Mouse (Mus musculus): ENCODE measurements at regions not wholly inside any gene's neighbourhood (a gene's known extent, or its start where the extent isn't known, plus 50 kb on each side); places are given as distances from the start of the nearest gene placed in this dataset.

DNA sequence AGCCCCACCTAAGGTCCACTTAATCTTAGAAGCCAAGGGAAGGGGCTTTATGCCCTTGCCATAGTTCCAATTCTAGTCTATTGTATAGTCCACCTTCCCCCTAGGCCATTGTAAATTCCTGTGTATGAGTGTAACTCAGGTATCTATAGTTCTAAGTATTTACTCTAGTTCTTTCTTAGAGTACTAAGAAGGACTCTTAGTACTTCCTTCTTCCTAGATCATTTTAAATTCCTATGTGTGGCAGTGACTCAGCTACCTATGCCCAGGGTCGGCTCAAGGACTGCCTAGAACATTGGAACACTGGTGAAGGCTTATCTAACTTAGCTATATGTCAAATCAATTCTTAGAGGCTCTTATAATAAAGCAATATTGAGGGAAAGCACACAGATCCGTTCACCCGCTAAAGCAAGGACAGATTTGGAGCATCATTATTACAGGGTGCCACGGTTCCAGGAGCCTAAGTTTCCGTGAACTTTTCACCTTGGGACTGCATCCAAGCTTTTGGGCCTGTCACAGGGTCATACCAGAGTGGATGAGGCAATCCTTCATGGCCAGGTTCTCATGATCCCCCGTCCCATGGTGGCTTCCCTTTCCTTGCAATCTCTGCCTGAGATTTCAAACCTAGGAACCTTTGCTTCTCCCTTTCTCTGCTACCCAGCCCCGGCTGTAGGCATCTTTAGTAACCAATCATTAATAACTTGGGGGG is 169.5 kb downstream of the 1190002N15Rik start:
- H3K4me1 ChIP-seq (ENCODE audit: control insufficient read depth, insufficient read depth, low read length), result no peaks in the 10 kb centered on the region
- no peaks in the 10 kb centered on the region for H3K36me3 ChIP-seq (ENCODE audit: control insufficient read depth, insufficient read depth, low read length)
- no peaks in the 10 kb centered on the region for H3K27me3 ChIP-seq (ENCODE audit: control insufficient read depth, insufficient read depth, low read length)
- H3K4me3 ChIP-seq (ENCODE audit: low read depth, low read length), result no peak overlapping the region
- no peak overlapping the region for H3K27ac ChIP-seq (ENCODE audit: low read depth, low read length)
- WGBS (ENCODE audit: insufficient replicate concordance), result 75% methylated on average over 7 of the region's 7 CpGs
- no peaks in the 10 kb centered on the region for H3K9me3 ChIP-seq (replicated peaks; ENCODE audit: control insufficient read depth, low read length)
- no peak for ATAC-seq (replicated peaks; ENCODE audit: insufficient number of reproducible peaks, low FRiP score, low TSS enrichment)
- H3K4me2 ChIP-seq, result no peak overlapping the region
- H3K9ac ChIP-seq (ENCODE audit: low read depth, low read length), result no peak overlapping the region

DNA sequence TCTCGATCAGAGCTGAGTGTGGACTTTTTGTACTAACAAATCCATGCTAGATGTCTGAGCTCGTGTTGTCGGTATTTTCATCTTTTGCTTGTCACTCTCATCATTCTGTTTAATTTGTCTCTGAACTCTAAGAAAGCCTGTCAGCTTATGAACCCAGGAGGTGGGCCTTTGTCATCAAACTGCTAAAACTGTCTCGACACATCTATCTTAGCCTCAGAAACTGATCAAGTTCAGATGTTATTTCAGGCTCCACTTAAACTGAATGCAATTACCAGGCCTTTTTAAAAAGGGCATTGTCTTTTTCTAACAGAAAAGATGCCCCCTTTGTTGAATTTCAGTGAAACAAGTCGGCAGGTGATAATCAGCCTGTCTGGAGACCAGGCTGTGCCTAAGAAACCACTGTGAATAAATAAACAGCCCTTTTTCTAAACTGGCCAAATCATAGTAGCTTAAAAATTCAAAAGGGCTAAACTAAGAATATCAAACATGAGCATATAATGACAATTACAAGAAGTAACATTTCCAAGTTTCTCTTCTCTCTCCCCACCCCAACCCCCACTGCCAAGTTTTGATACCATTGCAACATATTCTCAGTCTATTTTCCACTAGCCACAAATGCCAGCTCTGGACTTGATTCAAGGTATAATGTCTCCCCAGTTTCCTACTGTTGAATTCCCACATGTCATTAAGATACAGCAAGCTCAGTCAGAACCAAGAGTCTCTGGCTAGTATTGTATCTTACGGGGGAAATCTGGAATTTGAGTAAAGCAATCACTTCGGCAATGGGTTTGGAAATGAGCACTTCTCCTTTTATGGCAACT is 175.8 kb downstream of the 1190002N15Rik start:
- Histone ChIP-seq H3K9ac (ENCODE audit: low read depth, low read length) (no peak overlapping the region), H3K36me3 (ENCODE audit: control insufficient read depth, insufficient read depth, low read length) (no peaks in the 10 kb centered on the region), H3K4me2 (no peak overlapping the region), H3K27me3 (ENCODE audit: control insufficient read depth, insufficient read depth, low read length) (no peaks in the 10 kb centered on the region), H3K9me3 (replicated peaks; ENCODE audit: control insufficient read depth, low read length) (no peaks in the 10 kb centered on the region), H3K4me3 (ENCODE audit: low read depth, low read length) (no peak overlapping the region), H3K27ac (ENCODE audit: low read depth, low read length) (no peak overlapping the region), H3K4me1 (ENCODE audit: control insufficient read depth, insufficient read depth, low read length) (no peaks in the 10 kb centered on the region)
- no peak for ATAC-seq (replicated peaks; ENCODE audit: insufficient number of reproducible peaks, low FRiP score, low TSS enrichment)
- WGBS (ENCODE audit: insufficient replicate concordance), result 69% methylated on average over 7 of the region's 7 CpGs

DNA sequence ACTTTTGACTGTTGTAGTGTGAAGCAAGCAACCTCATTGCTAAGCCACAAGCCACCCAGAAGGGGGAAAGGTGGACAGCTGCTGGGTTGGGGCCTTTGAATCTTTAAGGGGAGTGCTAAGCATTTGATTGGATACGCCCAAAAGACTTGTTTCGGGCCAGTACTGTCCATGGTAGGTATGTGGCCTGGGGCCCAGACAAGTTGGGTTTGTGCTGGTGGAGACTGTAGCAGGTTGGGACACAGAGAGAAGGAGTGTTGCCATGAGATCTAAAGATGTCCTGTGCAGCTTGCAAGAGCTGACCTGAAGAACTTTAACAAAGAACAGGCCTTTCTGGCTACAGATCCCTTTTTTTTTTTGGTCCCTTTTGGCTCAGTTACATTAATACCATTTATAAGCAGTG is 176.9 kb downstream of the 1190002N15Rik start:
- 86% methylated on average over 2 of the region's 2 CpGs for WGBS (ENCODE audit: insufficient replicate concordance)

DNA sequence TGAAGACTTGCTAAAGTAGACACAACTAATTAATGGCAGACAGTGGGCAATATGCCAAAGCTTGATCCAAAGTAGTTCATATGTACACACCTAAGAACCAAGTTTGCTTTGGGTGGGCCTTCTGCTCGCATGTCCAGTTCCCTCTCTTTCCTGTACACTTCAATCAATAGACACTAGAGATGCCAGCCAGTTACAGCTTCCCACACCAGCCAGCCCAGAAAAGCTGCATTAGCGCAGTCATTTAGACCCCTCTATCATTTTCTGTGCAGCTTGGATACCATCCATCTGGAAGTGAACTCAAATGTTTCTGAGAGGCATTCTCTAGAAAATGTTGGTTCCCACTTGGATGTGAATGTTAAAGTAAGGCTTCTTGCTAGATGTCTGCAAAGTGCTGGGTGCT is 179.7 kb downstream of the 1190002N15Rik start:
- Histone ChIP-seq H3K27ac (ENCODE audit: low read depth, low read length) (no peak overlapping the region), H3K4me1 (ENCODE audit: control insufficient read depth, insufficient read depth, low read length) (no peaks in the 10 kb centered on the region), H3K4me2 (no peak overlapping the region), H3K9ac (ENCODE audit: low read depth, low read length) (no peak overlapping the region), H3K4me3 (ENCODE audit: low read depth, low read length) (no peak overlapping the region), H3K27me3 (ENCODE audit: control insufficient read depth, insufficient read depth, low read length) (no peaks in the 10 kb centered on the region), H3K9me3 (replicated peaks; ENCODE audit: control insufficient read depth, low read length) (no peaks in the 10 kb centered on the region), H3K36me3 (ENCODE audit: control insufficient read depth, insufficient read depth, low read length) (no peaks in the 10 kb centered on the region)
- 79% methylated on average over 2 of the region's 2 CpGs for WGBS (ENCODE audit: insufficient replicate concordance)
- ATAC-seq (replicated peaks; ENCODE audit: insufficient number of reproducible peaks, low FRiP score, low TSS enrichment), result no peak

More for the DNA sequence above, 176.9 kb downstream of the 1190002N15Rik start:
- Histone ChIP-seq H3K27me3 (ENCODE audit: control insufficient read depth, insufficient read depth, low read length) (no peaks in the 10 kb centered on the region), H3K27ac (ENCODE audit: low read depth, low read length) (no peak overlapping the region), H3K9ac (ENCODE audit: low read depth, low read length) (no peak overlapping the region), H3K9me3 (replicated peaks; ENCODE audit: control insufficient read depth, low read length) (no peaks in the 10 kb centered on the region), H3K4me2 (no peak overlapping the region), H3K4me3 (ENCODE audit: low read depth, low read length) (no peak overlapping the region), H3K4me1 (ENCODE audit: control insufficient read depth, insufficient read depth, low read length) (no peaks in the 10 kb centered on the region), H3K36me3 (ENCODE audit: control insufficient read depth, insufficient read depth, low read length) (no peaks in the 10 kb centered on the region)
- ATAC-seq (replicated peaks; ENCODE audit: insufficient number of reproducible peaks, low FRiP score, low TSS enrichment), result no peak

DNA sequence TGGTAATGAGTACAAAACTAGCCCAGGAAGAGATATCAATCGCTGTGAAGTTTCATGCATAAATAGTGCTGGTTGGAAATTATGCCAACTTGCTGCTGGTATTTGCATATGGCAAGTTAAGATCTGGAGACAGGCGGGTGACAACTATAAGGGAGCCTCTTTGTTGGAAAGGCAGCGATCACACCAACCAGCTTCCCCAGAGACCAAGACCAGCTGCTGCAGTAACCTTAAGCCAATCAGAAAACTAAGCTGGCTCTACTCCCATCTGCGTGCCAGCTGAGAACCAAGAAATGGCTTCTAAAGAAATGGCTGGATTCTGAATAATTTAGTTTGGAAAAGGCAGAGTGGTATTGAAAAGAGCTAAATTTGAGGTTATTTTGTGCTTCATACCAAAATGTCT is 195.9 kb downstream of the 1190002N15Rik start:
- no peaks in the 10 kb centered on the region for H3K4me1 ChIP-seq (ENCODE audit: control insufficient read depth, insufficient read depth, low read length)
- no peak overlapping the region for H3K4me3 ChIP-seq (ENCODE audit: low read depth, low read length)
- H3K4me2 ChIP-seq, result no peak overlapping the region
- 87% methylated on average over 4 of the region's 4 CpGs for WGBS (ENCODE audit: insufficient replicate concordance)
- no peak overlapping the region for H3K27ac ChIP-seq (ENCODE audit: low read depth, low read length)
- no peaks in the 10 kb centered on the region for H3K36me3 ChIP-seq (ENCODE audit: control insufficient read depth, insufficient read depth, low read length)
- no peaks in the 10 kb centered on the region for H3K27me3 ChIP-seq (ENCODE audit: control insufficient read depth, insufficient read depth, low read length)
- no peaks in the 10 kb centered on the region for H3K9me3 ChIP-seq (replicated peaks; ENCODE audit: control insufficient read depth, low read length)
- no peak overlapping the region for H3K9ac ChIP-seq (ENCODE audit: low read depth, low read length)
- ATAC-seq (replicated peaks; ENCODE audit: insufficient number of reproducible peaks, low FRiP score, low TSS enrichment), result no peak

DNA sequence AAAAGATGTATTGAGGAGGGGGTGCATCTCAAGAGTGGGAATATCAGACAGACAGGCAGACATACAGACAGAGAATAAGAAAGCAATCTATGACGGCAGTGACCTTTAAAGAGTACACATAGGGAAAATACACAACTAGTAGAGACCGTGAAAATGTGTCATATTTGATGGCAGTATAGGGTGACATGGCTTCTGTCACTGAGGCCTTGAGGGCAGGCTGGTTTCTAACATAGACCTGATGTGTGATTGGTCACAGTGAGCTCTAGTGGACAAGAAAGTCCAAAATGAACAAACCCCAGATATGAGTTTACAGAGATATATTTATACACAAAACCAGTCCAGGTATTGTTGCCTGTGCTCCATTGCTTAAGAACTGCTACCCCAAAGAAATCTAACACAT is 196.3 kb downstream of the 1190002N15Rik start:
- ATAC-seq (replicated peaks; ENCODE audit: insufficient number of reproducible peaks, low FRiP score, low TSS enrichment), result no peak
- Histone ChIP-seq H3K36me3 (ENCODE audit: control insufficient read depth, insufficient read depth, low read length) (no peaks in the 10 kb centered on the region), H3K4me1 (ENCODE audit: control insufficient read depth, insufficient read depth, low read length) (no peaks in the 10 kb centered on the region), H3K9ac (ENCODE audit: low read depth, low read length) (no peak overlapping the region), H3K9me3 (replicated peaks; ENCODE audit: control insufficient read depth, low read length) (no peaks in the 10 kb centered on the region), H3K4me3 (ENCODE audit: low read depth, low read length) (no peak overlapping the region), H3K27me3 (ENCODE audit: control insufficient read depth, insufficient read depth, low read length) (no peaks in the 10 kb centered on the region), H3K4me2 (no peak overlapping the region), H3K27ac (ENCODE audit: low read depth, low read length) (no peak overlapping the region)
- 84% methylated on average over 2 of the region's 2 CpGs for WGBS (ENCODE audit: insufficient replicate concordance)

DNA sequence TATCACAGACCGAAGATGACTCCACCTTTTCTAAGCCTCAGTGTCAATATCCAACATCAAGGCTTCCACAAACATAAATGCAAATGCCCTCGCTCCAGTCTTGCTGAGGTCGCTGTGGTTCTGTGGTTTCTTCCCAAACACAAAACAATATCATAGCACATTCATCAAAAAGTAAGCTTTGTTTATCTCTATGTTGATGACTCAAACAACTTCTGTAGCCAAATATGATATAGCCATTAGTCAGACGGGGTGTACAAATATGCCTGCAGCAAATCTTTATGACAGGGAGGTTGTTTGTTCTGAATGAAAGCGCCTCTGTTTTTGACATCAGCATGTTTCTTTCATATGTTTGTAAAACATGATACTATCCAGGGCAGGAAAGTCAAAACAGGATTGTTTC is 204.4 kb downstream of the 1190002N15Rik start:
- H3K4me3 ChIP-seq (ENCODE audit: low read depth, low read length), result no peak overlapping the region
- no peak overlapping the region for H3K4me2 ChIP-seq
- H3K36me3 ChIP-seq (ENCODE audit: control insufficient read depth, insufficient read depth, low read length), result no peaks in the 10 kb centered on the region
- no peaks in the 10 kb centered on the region for H3K4me1 ChIP-seq (ENCODE audit: control insufficient read depth, insufficient read depth, low read length)
- H3K9me3 ChIP-seq (replicated peaks; ENCODE audit: control insufficient read depth, low read length), result no peaks in the 10 kb centered on the region
- no peak overlapping the region for H3K9ac ChIP-seq (ENCODE audit: low read depth, low read length)
- ATAC-seq (replicated peaks; ENCODE audit: insufficient number of reproducible peaks, low FRiP score, low TSS enrichment), result no peak
- WGBS (ENCODE audit: insufficient replicate concordance), result 73% methylated on average over 5 of the region's 5 CpGs
- H3K27me3 ChIP-seq (ENCODE audit: control insufficient read depth, insufficient read depth, low read length), result no peaks in the 10 kb centered on the region
- H3K27ac ChIP-seq (ENCODE audit: low read depth, low read length), result no peak overlapping the region

DNA sequence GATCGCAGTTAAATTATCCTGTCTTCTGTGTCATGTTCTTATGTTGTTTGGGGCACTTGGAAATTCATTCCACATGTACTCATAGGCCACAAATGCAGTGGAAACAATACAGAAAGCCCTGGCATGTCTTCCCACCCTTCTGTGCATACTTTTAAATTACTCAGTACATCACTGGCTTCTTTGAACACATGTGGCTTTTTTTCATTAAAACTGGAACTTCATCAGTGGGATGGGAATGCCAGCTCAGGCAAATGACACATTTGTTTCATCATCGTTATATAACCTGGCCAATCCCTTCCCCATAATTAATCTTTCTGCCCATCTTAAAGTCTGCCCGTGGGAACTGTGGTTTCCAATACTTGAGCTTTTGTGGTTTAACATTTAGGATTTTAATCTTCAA is 214.9 kb downstream of the 1190002N15Rik start:
- Histone ChIP-seq H3K27me3 (ENCODE audit: control insufficient read depth, insufficient read depth, low read length) (no peaks in the 10 kb centered on the region), H3K4me2 (no peak overlapping the region), H3K27ac (ENCODE audit: low read depth, low read length) (no peak overlapping the region), H3K36me3 (ENCODE audit: control insufficient read depth, insufficient read depth, low read length) (no peaks in the 10 kb centered on the region), H3K9me3 (replicated peaks; ENCODE audit: control insufficient read depth, low read length) (no peaks in the 10 kb centered on the region), H3K9ac (ENCODE audit: low read depth, low read length) (no peak overlapping the region), H3K4me1 (ENCODE audit: control insufficient read depth, insufficient read depth, low read length) (no peaks in the 10 kb centered on the region), H3K4me3 (ENCODE audit: low read depth, low read length) (no peak overlapping the region)
- ATAC-seq (replicated peaks; ENCODE audit: insufficient number of reproducible peaks, low FRiP score, low TSS enrichment), result no peak
- 82% methylated on average over 3 of the region's 3 CpGs for WGBS (ENCODE audit: insufficient replicate concordance)

DNA sequence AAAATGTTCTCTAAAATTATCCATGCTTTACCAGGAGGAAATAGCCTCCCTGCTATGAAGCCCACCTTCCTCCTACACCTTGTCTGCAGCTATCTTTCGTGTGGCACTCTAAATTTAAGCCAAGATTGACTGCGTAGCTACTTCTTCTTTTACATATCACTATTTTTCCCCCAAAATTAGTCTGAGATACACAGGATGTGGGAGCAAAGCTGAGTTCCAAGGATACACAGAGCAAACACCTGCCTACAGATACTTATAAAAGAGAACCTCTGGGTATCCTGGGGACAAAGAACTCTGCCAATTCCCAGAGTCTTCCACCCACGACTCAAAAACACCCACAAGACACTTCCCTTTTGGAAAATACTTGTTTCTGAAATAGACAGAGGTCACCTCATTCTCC is 235.3 kb downstream of the 1190002N15Rik start:
- 73% methylated on average over 3 of the region's 3 CpGs for WGBS (ENCODE audit: insufficient replicate concordance)

More for the DNA sequence above, 235.3 kb downstream of the 1190002N15Rik start:
- Histone ChIP-seq H3K27ac (ENCODE audit: low read depth, low read length) (no peak overlapping the region), H3K9ac (ENCODE audit: low read depth, low read length) (no peak overlapping the region), H3K4me1 (ENCODE audit: control insufficient read depth, insufficient read depth, low read length) (no peaks in the 10 kb centered on the region), H3K4me2 (no peak overlapping the region), H3K9me3 (replicated peaks; ENCODE audit: control insufficient read depth, low read length) (no peaks in the 10 kb centered on the region), H3K27me3 (ENCODE audit: control insufficient read depth, insufficient read depth, low read length) (no peaks in the 10 kb centered on the region), H3K4me3 (ENCODE audit: low read depth, low read length) (no peak overlapping the region), H3K36me3 (ENCODE audit: control insufficient read depth, insufficient read depth, low read length) (no peaks in the 10 kb centered on the region)
- ATAC-seq (replicated peaks; ENCODE audit: insufficient number of reproducible peaks, low FRiP score, low TSS enrichment), result no peak

All from heart, embryonic 11.5 days (tissue).